Mouse (Mus musculus): ENCODE measurements around the gene Fxyd7.

Gene Fxyd7

DNA sequence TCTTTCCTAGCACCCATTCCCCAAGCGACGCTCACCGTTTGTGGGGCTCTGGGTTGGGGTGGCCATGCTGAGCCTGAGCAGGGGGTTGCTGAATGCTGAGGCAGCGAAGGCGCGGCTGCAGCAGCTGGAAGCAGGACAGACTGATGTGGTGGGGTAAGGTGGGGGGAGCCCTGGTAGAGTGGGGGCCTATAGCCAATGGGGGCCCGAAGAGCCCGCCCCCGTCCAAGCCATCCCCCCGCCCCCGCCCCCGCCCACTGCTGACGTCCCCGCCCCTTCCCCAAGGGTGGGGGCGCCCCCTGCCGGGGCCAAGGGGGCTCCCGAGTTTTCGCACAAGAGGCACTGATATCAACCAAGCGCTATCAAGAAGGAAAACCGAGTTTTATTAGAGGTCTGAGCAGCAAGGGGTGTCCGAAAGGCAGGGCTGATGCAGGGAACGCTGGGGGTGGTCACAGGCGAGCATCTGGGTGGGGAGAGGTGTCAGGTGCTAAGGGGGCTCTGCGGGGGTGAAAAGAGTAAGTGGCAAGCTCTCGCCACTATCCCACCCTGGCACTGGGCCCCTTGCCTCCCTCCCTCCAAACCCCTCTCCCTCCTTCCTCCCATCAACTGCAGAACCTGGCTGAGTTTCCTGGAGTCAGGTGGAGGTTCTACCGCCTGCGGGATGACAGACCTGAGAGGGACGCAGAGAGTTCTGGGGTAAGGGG, at the start of gene Fxyd7:
TSS of gene Fxyd7 (minus strand) at position 147 of the 701 bp plus-strand sequence.
- no peak for ATAC-seq (ENCODE audit: insufficient number of reproducible peaks, low FRiP score, low TSS enrichment)

DNA sequence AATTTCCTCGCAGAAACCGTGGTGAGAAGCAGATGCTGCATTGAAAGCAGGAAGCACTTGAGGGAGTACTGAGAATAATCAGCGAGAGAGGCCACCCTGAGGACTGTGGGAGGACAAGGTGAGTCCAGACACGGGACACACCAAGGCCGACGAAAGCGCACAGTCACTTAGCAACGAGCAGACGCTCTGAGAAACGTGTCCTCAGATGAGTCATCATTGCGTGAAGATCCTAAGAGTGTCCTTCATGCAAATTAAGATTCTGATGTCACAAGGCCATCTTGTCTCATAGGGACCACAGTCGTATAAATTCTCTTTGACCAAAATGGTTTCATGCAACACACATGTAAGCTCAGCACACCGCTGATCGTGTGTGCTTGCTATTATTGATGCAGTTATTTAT, 49.5 kb upstream of the Fxyd7 start:
- no peak for ATAC-seq (ENCODE audit: insufficient number of reproducible peaks, low FRiP score, low TSS enrichment)

DNA sequence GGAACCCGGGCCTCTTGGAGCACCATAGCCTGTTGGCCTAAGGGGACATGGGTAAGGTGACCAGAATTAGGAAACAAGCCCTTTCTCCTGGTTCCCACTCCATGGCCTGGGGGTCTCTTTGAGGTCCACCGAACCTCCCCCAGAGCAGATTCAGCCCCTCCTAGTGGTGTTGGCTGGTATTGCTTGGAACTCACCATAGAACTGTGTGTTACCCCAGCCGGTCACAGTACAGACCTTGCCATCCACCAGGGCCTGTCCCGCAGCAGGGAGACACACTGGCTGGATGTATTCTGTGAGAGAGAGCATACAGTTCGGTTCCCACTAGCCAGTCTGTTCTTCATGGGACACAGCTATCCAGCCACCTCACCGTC, 48.3 kb upstream of the Fxyd7 start:
- no peak for ATAC-seq (ENCODE audit: insufficient number of reproducible peaks, low FRiP score, low TSS enrichment)

DNA sequence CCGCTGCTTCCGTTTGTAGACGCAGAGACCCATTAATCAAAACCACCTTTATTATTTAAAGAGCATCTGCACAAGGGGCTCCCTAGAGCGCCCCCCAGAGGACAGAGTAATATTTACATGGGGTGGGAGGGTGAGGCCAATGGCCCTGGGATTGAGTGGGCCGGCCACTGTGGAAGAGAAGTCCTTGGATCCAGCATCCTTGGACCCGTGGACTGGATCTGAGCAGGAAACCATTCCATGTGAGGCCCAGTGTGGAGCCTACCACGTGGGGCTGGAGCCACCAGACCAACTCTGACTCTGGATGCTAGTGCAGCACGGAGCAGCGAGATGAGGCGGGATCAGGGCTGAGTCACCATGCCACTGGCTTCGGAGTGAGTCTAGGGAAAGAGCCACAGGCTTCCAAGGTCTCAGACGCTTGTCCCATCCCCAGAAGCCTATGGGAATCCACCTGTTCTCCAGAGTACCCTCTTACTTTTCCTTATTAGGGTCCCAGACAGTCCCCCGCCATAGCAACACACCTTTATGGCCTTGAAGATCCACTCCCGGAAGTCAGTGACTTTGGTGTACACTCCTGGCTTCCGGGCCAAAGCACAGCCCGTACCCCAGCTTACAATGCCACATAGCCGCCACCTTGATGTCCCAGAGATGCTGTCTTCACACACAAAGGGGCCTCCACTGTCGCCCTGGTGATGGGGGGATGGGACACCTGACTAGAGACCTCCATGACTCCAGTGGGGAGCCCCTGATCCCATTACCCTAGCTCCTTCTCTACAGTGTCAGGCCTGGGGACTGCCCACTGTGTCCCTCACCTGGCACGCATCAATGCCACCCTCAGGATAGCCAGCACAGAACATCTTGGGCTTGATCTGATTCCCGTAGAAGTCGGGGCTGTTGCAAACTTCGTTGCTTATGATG, 47.7 kb upstream of the Fxyd7 start:
- ATAC-seq (ENCODE audit: insufficient number of reproducible peaks, low FRiP score, low TSS enrichment) = no peak

DNA sequence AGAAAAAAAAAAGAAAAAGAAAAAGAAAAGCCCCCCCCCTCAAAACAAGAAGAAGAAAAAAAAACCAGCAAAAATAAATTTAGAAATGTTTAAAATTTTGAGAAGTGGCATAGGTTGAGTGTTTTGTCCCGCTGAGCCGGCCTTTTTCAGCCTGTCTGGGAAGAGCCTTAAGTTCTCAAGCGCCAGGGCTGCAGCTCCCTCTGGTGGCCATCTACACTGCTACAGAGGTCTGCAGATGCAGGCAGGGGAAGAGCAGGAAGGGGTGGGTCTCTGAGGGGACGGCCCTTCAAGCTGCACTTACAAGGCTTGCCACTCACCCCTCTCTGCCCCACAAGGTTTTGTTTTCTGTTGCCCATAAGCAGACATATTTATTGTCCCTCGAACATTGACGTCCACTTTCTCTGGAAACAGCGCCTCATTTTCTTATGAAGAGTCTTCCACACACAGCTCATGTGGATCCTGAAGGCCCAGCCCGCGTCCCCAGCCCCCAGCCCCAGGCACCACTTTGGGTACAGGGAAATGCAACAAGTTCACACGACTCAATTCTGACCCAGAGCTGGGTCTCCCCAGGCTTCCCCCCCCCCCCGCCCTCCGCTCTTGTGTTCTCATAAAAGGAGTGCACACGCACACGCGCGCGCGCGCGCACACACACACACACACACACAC, 46.4 kb upstream of the Fxyd7 start:
- peak; percentile 85; the same call in 1 of the 2 replicates for ATAC-seq (ENCODE audit: insufficient number of reproducible peaks, low FRiP score, low TSS enrichment)

DNA sequence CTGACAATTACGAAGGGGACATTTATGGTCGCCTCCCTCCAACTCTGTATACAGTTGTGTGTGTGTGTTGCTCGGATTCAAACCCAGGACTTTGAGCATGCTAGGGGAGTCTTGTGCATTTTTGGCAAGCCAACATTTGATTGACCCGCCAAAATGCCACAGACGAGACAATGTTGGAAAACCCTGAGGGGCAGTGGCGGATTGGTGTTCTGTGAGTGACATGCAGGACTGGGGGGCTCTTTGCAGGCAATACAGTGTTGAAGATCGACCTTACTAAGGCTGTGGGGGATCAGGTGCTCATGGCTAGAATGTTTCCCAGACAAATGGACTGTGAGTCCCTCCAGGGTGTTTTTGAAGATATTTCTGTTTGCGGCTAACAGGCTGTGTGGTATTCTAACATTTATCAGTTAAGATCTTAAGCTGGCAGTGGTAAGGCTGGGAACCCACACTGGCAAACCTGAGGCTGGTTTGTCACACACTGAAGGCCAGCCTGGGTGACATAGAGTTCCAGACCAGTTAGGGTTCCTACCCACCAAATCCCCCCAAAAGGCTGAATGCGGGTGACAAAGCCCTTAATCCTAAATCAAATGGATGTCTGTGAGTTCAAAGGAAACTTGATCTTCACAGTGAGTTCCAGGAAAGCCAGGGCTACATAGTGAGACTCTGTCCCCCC, 45.8 kb upstream of the Fxyd7 start:
- no peak for ATAC-seq (ENCODE audit: insufficient number of reproducible peaks, low FRiP score, low TSS enrichment)

DNA sequence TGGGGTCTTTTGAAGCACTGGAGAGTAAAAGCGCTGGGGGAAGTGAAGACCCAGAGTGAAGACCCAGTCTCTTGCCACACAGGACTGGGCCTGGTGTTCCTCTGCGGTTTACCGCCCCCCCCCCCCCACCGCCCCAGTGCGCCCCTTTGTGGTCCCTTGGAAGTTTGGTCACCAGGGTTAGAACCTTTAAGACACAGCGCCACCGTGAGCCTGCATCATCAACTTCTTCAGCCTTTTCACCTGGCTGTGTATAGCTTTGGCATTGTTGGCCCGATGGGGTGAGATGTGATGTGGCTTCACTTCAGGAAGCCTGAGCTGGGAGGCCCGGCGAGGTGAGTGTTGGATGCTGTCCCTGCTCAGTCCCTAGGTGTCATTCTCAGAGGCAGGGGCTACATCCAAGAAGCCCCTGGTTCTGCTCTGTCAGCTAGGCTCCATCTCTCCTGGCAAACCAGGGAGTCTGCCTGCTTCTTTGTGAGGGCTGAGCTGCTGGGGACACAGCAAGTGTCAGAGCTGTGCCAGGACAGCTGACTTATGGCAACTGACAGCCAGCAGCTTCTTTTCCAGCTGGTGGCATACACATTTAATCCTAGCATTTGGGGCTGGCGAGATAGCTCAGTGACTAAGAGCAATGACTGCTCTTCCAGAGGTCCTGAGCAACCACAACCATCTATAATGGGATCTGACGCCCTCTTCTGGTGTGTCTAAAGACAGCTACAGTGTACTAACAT, 43.7 kb upstream of the Fxyd7 start:
- ATAC-seq (ENCODE audit: insufficient number of reproducible peaks, low FRiP score, low TSS enrichment) = no peak

DNA sequence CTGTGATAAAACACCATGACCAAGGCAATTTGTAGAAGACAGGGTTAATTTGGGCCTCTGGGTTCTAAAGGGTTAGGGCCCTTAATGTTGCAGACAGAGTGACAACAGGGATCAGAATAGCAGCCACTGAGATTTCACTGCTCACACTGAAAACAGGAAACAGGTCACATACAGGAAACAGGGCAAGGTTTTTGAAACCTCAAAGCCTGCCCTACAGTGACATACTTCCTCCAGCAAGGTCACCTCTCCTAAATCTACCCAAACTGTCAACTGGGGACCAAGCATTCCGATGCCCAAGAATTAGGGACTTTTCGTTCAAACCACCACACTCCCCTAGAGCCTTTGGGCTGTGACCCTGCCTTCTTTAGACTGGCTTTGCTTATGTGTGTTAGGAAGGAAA, 38.5 kb upstream of the Fxyd7 start:
- ATAC-seq (ENCODE audit: insufficient number of reproducible peaks, low FRiP score, low TSS enrichment) = no peak

DNA sequence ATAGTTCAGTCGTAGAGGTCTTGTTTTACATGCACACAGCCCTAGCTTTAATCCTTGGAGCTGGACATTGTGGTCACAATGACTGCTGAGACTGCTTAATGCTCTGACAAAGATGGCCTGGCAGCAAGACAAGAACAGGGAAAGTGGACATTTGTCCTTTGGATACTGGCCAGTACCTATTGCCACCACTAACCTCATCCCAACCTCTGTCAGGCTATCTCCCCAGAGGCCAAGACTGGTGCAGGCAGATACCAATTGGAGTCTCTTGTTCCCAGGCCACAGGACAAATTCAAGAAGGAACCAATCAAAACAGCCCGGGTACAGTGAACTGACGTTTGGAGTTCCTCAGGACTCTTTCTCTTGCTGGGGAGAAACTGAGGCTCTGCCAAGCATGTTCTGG, 36.9 kb upstream of the Fxyd7 start:
- ATAC-seq (ENCODE audit: insufficient number of reproducible peaks, low FRiP score, low TSS enrichment) = no peak

DNA sequence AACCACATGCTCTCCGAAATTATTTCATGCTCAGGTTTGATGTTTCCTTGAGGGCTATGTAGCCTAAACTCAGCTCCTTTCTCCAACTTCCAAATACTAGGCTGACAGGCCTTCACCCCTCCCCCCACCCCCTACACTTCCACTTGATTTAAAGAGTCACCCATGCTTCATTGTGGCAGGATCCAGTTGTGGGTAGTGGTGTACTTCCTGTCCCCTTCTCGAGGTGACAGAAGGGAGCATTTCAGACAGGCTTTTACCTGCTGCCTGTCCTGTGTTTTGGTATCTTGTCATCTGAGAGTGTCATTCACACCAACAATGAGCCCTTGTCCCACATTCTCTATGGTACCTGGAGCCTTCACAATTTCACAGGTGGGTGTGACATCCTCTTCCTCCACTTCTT, 36.0 kb upstream of the Fxyd7 start:
- ATAC-seq (ENCODE audit: insufficient number of reproducible peaks, low FRiP score, low TSS enrichment) = no peak

DNA sequence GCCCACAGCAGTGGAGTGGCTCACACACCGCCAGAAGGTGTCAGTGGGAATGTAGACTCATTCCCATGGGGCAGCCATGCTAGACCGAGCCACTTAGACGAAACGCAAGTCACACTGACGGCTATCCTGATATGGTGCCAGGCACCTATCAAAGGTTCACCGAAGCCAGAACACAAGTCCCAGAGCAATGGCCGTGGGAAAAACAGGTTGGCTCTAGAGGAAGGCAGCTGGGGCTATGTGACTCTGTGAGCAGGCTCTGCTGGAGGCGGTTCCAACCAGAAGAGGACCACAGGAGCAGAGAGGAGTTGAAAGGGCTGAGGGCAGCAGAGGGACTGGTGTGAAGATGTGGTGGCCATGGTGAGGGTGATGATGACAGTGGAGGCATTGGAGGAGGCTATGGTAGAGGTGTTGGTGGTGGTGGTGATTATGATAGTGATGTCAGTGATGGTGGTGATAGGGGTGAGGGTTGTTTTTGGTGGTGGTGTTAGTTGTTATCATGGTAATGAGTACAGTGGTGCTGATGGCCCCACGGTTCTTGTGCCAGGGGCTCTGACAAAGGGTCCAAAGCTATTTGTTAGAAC, 35.0 kb upstream of the Fxyd7 start:
- no peak for ATAC-seq (ENCODE audit: insufficient number of reproducible peaks, low FRiP score, low TSS enrichment)

DNA sequence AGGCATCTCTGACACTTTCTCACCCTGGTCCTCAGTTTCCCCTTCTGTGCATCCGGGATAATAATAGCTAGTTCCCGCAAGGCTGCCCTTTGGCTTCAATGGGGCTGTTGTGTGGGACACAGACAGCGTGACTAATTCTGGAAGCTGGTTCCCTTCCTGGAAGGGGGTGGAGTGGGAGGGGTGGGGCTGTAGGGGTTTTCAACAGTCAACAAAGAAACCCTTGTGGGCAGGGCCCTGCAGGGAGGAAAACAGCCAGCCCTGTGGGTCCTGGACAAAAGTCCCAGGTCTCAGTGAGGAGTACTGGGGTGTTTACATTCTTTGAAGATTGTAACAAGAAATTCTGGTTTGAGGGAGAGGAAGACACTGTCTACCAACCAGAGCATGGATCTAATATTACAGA, 33.9 kb upstream of the Fxyd7 start:
- ATAC-seq (ENCODE audit: insufficient number of reproducible peaks, low FRiP score, low TSS enrichment) = no peak

DNA sequence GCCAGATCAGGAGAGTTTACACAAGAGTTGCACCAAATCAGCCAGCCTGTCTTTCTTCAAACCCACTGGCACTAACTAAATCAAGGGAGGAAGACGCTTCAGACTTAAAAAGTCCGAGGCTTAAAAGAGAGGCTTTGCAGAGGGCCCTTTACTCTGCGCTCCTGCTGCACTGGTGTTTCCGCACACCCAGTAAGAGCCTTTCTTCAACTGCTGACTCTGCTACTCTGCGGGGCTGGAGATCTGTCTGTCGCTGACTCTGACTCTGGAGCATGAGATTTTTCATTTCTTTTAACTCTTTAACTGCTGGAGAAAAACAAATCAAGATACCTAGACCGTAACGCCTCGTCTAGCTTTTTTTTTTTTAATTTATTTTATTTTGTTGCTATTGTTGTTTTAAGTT, 32.9 kb upstream of the Fxyd7 start:
- ATAC-seq (ENCODE audit: insufficient number of reproducible peaks, low FRiP score, low TSS enrichment) = no peak

DNA sequence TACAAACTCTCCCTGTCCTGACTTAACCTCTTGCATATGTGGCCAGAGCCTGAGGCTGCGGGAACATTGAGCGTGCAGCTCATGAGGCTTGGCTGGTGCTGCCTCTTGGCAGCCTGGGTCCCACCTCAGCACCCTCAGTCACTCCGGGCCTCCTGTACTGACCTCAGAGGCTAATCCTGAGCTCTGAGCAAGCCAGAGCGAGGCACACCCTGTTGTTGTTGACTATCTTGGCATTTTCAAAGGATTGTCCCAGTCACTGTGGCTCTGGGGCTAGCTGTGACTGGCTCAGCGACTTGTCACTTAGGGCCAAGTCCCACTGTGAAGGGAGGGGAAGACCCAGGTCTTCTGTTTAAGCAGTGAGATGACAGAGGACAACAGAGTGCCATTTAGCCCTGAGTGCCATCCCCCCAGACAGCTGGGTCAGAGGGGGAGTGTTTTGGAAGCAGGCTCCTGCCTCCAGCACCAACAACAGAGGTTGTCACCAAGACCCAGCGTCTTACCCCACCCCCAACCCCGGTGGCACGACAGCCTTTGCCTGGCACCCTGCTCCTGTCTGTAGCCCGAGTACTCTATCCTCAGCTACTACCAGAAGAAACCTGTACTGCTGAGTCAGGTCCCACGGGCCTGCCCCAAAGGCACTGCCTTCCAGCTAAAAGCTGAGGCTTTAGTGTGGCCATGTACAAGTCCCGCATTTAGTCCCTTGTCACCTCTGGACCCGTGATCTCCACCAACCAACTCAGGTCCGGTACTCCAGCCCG, 31.7 kb upstream of the Fxyd7 start:
- ATAC-seq (ENCODE audit: insufficient number of reproducible peaks, low FRiP score, low TSS enrichment) = peak; percentile 49; the same call in 1 of the 2 replicates

DNA sequence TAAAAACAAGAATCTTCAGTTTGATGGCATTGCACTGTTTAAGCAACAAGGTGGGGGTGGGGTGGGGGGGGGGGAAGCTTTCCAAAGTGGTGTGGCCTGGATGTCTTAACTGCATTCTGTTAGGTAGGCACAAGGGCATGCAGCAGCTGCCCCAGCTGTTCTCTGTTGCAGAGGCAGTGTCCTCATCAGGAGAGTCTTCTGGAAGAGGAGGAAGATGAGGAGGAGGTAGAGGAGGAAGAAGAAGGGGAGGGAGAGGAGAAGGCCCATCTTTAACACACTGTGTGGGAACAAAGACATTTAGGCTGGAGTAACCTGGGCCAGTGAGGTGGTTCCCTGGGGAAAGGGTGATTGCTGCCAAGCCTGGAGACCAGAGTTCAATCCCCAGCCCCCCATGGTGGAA, 30.8 kb upstream of the Fxyd7 start:
- ATAC-seq (ENCODE audit: insufficient number of reproducible peaks, low FRiP score, low TSS enrichment) = no peak

DNA sequence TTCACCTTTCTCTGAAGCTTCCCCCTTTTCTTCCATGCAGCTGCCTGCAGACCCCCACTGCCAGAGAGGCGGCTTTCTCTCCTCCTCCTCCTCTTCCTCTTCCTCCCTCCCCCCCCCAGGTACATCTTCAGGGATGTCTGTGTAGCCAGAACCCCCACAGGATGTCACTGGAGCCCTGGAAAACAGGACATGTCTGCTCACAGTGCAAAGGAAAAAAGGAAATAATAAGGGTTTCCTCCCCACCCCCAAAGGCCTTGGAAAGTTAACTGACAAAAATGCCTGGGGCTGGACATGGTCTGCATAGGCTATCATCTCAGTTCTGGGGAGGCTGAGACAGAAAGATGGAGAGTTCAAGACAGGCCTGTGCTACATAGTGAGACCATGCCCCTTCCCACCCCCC, 29.8 kb upstream of the Fxyd7 start:
- no peak for ATAC-seq (ENCODE audit: insufficient number of reproducible peaks, low FRiP score, low TSS enrichment)

DNA sequence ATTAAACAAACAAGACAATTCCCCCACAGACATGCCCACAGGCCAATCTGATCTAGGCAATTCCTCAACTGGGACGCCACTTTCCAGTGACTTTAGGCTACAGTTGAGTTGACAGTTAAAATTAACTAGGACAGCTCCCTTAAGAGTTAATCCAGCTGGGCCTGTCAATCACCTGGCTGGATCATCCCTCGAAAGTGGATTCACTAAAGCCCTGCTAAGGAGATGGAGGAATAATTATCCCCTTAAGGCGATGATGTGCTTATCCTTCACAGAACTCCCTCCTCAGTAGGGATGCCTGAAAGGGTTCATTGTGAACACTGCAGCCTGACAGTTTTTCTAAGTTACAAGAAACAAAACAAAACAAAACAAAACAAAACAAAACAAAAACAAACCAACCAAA, 29.3 kb upstream of the Fxyd7 start:
- ATAC-seq (ENCODE audit: insufficient number of reproducible peaks, low FRiP score, low TSS enrichment) = no peak

DNA sequence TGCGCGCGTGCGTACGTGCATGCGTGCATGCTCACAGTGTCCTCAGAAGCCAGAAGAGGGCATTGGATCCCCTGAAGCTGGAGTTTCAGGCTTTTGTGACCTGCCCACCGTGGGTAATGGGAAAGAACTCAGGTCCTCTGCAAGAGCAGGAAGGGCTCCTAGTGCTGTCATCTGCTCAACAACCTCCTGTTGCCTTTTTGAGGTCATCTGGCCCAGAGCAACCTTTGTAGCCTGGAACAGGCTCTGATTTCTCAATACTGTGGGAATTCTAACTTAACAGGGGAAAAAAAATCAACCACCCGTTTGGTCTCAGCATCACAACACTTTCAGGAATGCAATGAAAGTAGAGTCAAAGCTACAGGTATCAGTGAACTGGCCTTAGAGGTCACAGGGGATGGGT, 28.4 kb upstream of the Fxyd7 start:
- ATAC-seq (ENCODE audit: insufficient number of reproducible peaks, low FRiP score, low TSS enrichment) = no peak

DNA sequence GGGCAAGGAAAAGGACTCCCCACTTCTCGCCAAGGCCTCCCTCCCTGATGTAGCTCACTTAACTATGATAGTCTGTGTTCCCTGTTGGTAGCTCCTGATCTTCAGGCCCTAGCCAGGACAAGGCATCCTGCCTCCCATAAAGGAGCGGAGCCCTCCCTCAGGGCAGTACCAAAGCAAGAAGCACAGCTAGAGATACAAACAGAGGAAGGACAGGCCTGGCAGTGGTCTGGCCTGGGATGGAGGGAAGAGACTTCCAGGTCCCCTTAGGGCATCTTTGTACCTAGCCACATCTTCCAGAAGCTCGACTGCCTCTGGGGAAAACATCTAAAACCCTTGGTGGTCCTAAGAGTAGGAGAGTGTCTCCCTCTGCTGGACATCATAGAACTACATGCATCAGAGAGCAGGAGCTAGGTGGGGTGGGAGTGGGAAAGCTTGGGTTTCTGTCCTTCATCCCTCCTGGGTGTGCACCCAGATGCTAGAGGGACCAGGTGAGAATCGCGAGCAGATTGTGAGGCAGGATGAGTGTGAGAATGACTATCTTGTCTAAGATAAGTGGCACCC, 26.7 kb upstream of the Fxyd7 start:
- no peak for ATAC-seq (ENCODE audit: insufficient number of reproducible peaks, low FRiP score, low TSS enrichment)
